Mouse (Mus musculus) neural tube, embryonic 14.5 days (tissue): ENCODE results near the gene Hip1r. TPM values are rescaled to one million over a fixed set of nuclear protein-coding genes. Genes with fewer than 3 reads are reported as not detected.

ENCODE experiments used
- ATAC-seq: fragments of 200-750 bp; cut with Nextera tagmentation; 2 replicates; pipeline ENCODE4 v1.8.0; 2017; ENCODE audit warnings: low read depth, mild to moderate bottlenecking, moderate TSS enrichment, moderate library complexity
- H3K27ac ChIP-seq: fragments of 300-500 bp; sonication (generic); 2 replicates; pipeline ENCODE4 v1.5.1; 2014; ENCODE audit warnings: low read depth, mild to moderate bottlenecking, control low read depth, low read length, moderate library complexity, mixed read lengths
- H3K27me3 ChIP-seq: fragments of 300-500 bp; sonication (generic); 2 replicates; pipeline ENCODE4 v1.6.1; 2014; ENCODE audit warnings: low read length; ENCODE audit not compliant: control insufficient read depth, insufficient read depth
- H3K36me3 ChIP-seq: fragments of 300-500 bp; sonication (generic); 2 replicates; pipeline ENCODE4 v1.6.1; 2014; ENCODE audit warnings: low read length, mixed read lengths; ENCODE audit not compliant: control insufficient read depth, insufficient read depth
- H3K4me1 ChIP-seq: fragments of 300-500 bp; sonication (generic); 2 replicates; pipeline ENCODE4 v1.6.1; 2014; ENCODE audit warnings: low read length; ENCODE audit not compliant: control insufficient read depth, insufficient read depth
- H3K4me2 ChIP-seq: fragments of 300-500 bp; sonication (generic); 2 replicates; pipeline ENCODE4 v1.6.1; 2014; ENCODE audit warnings: mild to moderate bottlenecking, low read depth, low read length, control low read depth
- H3K4me3 ChIP-seq: fragments of 300-500 bp; sonication (generic); 2 replicates; pipeline ENCODE4 v1.5.1; 2014; ENCODE audit warnings: low read depth, low read length, control low read depth, mixed read lengths
- H3K9ac ChIP-seq: fragments of 300-500 bp; sonication (generic); replicated peaks from 2 replicates; pipeline ENCODE4 v1.6.1; 2014; ENCODE audit warnings: low read depth, mild to moderate bottlenecking, control low read depth, low read length, mixed read lengths
- H3K9me3 ChIP-seq: fragments of 300-500 bp; sonication (generic); 2 replicates; pipeline ENCODE4 v1.6.1; 2016; ENCODE audit warnings: low read length; ENCODE audit not compliant: control insufficient read depth
- WGBS: fragments of 180-500 bp; shearing (Covaris S2); extraction: QIAGEN DNeasy Blood & Tissue Kit; methylation state at CpG from one replicate; pipeline ENCODE4 v1.1.7; 2014; 5-methylcytosine and 5-hydroxymethylcytosine counted together
- polyA plus RNA-seq: library from polyadenylated mRNA; unstranded; fragments of >200 nt; fragmentation: Nextera tagmentation; extraction: Ambion mirVana; gene quantifications from 2 replicates; pipeline ENCODE4 v1.2.1, GENCODE M21; 2014

The Hip1r gene
- polyA plus RNA-seq, result 19.7 and 21.4 TPM in 2 replicates

DNA sequence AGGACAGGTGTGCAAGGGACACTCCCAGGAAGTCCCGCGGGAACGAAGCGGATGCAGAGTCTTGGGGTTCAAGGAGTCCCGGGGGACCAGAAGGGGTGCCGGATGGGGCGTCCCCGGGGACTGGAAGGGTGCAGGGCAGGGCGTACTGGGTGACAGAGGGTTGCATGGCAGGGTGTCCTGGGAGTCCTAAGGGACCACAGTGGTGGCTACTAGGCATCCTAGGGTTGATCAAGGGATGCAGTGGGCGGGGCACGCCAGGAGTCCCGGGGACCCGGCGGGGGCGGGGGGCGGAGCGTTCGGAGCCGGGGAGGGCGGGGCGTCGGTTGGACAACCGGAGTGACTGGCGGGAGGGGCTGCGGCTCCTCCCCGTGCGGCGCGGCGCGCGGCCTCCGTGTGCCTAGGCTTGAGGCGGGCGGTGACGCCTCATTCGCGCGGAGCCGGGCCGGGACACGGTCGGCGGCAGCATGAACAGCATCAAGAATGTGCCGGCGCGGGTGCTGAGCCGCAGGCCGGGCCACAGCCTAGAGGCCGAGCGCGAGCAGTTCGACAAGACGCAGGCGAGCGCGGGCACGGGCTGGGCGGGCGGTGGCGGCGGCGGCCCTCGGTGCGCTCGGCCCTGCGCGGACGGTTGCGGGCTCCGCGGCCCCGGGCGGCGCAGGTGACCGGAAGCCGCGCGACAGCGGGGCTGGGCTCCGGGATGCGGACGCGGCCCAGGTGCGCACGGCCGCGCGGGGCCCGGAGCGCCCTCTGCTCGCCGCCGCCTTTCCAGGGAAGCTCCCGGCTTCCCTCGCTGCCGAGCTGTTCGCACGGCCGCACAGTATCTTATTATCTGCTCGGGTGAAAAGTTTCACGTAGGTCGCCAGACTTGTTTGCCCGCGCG, at the start of gene Hip1r:
TSS of gene Hip1r (plus strand) at position 330 of the 880 bp plus-strand sequence.
- H3K9ac ChIP-seq, result peak within 1 kb of the TSS; percentile 81
- no peaks in the 10 kb centered on the region for H3K36me3 ChIP-seq
- H3K4me1 ChIP-seq, result peaks cover 4% of the 10 kb centered on the region; the same call in 1 of the 2 replicates
- H3K9me3 ChIP-seq, result no peaks in the 10 kb centered on the region
- H3K27ac ChIP-seq, result no peak within 1 kb of the TSS
- ATAC-seq, result peak; percentile 78
- no peaks in the 10 kb centered on the region for H3K27me3 ChIP-seq
- peak within 1 kb of the TSS; percentile 95 for H3K4me2 ChIP-seq
- peak within 1 kb of the TSS; percentile 69 for H3K4me3 ChIP-seq
- WGBS, result 1% methylated on average over 100 of the region's 106 CpGs

DNA sequence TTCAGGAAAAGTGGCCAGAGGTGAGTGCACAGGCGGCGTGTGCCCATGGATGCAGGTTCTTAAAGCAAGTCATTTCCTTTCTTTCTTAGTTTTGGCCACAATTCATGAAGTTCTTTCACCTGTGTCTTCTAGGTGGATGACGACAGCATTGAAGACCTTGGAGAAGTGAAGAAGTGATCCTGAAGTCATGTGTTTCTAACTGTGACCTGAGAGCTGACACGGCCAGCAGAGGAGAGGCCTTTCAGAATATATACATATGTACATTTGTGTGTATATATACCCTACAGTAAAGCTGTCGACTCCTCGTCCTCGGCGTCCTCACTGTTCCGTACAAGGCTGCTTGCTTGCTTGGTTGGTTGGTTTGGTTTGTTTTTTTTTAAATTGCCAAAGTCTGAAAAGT, 46.3 kb upstream of the Hip1r start, which contains the start of gene Gm43518:
TSS of gene Gm43518 (plus strand) at position 301 of the 400 bp plus-strand sequence.
- H3K9me3 ChIP-seq, result no peaks in the 10 kb centered on the region
- no peak for ATAC-seq
- 95% methylated on average over 9 of the region's 9 CpGs for WGBS
- H3K9ac ChIP-seq, result no peak within 1 kb of the TSS
- H3K27ac ChIP-seq, result no peak within 1 kb of the TSS
- H3K27me3 ChIP-seq, result no peaks in the 10 kb centered on the region
- no peak within 1 kb of the TSS for H3K4me3 ChIP-seq
- no peaks in the 10 kb centered on the region for H3K4me1 ChIP-seq
- H3K4me2 ChIP-seq, result no peak within 1 kb of the TSS
- H3K36me3 ChIP-seq, result peaks cover 46% of the 10 kb centered on the region

DNA sequence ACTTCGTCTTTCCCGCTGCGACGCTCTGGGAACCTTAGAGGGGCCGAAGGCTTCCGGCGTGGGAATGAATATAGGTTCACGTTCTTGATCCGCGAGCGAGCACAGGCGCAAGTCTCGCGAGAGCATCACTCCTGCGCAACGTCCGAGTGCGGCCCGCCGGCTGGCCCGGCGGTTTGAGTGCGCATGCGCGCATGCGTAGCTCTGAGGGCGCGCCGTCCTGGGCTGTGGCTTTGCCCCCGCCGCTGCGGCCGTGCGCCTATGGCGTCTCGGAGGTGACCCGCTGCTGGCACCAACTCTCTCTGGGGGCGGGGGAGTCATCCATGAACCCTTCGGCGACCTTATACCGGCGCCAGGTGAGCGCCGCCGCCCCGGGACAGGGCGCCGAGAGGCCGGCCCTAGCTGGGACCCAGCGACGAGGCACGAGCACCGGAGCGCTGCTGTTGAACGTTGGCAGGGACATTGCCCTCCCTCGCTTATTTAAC, 42.9 kb upstream of the Hip1r start, which contains the start of gene Ccdc62:
TSS of gene Ccdc62 (plus strand) at position 172 of the 482 bp plus-strand sequence.
- peak within 1 kb of the TSS; percentile 84 for H3K27ac ChIP-seq
- H3K36me3 ChIP-seq, result peaks cover 18% of the 10 kb centered on the region
- peak within 1 kb of the TSS; percentile 87 for H3K4me3 ChIP-seq
- H3K9ac ChIP-seq, result peak within 1 kb of the TSS; percentile 92
- H3K9me3 ChIP-seq, result no peaks in the 10 kb centered on the region
- WGBS, result under 1% methylated on average over 55 of the region's 56 CpGs
- ATAC-seq, result peak; percentile 99
- H3K4me2 ChIP-seq, result peak within 1 kb of the TSS; percentile 75
- no peaks in the 10 kb centered on the region for H3K4me1 ChIP-seq
- H3K27me3 ChIP-seq, result no peaks in the 10 kb centered on the region

DNA sequence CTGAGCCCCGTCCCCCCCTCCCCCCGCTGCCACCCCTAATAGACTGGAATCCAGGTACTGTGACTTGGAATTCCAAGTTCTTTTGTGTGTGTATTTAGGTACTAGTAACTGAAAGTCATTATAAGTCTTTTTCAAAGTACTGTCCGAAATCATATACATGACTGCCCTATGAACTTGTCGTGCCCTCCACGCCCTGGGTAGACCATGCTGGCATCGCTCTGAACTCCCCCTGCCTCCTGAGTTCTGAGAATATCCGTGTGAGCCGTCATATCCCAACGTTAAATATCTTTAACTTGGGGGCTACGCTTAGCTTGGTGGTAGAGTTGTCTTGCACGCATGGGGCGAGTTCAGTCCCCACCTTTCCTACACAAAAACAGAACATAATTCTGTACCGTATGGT, 42.3 kb upstream of the Hip1r start:
- H3K9ac ChIP-seq, result peak overlapping the region; percentile 92
- no peaks in the 10 kb centered on the region for H3K27me3 ChIP-seq
- H3K4me3 ChIP-seq, result peak overlapping the region; percentile 87
- no peaks in the 10 kb centered on the region for H3K9me3 ChIP-seq
- H3K4me2 ChIP-seq, result peak overlapping the region; percentile 75
- peak; percentile 16; the same call in 1 of the 2 replicates for ATAC-seq
- peak overlapping the region; percentile 84; the same call in 1 of the 2 replicates for H3K27ac ChIP-seq
- 57% methylated on average over 13 of the region's 13 CpGs for WGBS
- no peaks in the 10 kb centered on the region for H3K4me1 ChIP-seq
- peaks cover 15% of the 10 kb centered on the region for H3K36me3 ChIP-seq

DNA sequence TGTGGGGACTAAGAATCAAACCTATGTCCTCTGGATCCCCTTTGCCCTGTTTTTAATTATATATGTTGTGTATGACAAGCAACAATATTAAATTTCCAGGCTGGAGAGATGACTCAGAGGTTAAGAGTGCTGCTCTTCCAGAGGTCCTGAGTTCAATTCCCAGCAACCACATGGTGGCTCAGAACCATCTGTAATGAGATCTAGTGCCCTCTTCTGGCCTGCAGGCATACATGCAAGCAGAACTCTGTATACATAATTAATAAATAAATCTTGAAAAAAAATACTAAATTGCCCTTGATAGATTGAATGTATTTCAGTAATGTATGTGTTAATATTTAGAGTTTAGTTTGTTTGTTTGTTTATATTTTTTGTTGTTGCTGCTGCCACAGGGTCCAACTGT, 40.5 kb upstream of the Hip1r start:
- no peak overlapping the region for H3K4me2 ChIP-seq
- no peaks in the 10 kb centered on the region for H3K27me3 ChIP-seq
- H3K4me1 ChIP-seq, result no peaks in the 10 kb centered on the region
- ATAC-seq, result no peak
- no peaks in the 10 kb centered on the region for H3K9me3 ChIP-seq
- no peak overlapping the region for H3K4me3 ChIP-seq
- H3K36me3 ChIP-seq, result peaks cover 5% of the 10 kb centered on the region
- no peak overlapping the region for H3K9ac ChIP-seq
- H3K27ac ChIP-seq, result no peak overlapping the region

DNA sequence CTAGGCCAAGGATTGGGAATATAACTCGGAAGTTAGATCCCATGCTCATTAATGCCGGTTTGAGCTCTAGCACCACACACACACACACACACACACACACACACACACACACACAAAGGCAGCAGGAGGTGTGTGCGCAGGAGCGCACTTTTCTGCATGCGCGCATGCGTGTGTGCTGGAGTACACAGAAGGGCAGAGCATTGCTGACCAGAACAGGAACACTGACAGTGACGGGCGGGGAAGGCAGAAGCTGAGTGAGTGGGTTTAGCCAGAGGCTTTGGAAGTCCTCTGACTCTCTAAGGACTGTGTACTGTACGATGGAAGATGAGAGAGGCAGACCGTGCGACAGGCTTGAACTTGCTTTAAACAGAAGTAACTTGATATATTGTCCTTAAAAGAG, 39.9 kb upstream of the Hip1r start:
- Histone ChIP-seq H3K4me3 (no peak overlapping the region), H3K36me3 (no peaks in the 10 kb centered on the region), H3K9me3 (no peaks in the 10 kb centered on the region), H3K27me3 (no peaks in the 10 kb centered on the region), H3K27ac (no peak overlapping the region), H3K4me2 (no peak overlapping the region), H3K9ac (no peak overlapping the region), H3K4me1 (no peaks in the 10 kb centered on the region)
- 93% methylated on average over 12 of the region's 12 CpGs for WGBS
- no peak for ATAC-seq

DNA sequence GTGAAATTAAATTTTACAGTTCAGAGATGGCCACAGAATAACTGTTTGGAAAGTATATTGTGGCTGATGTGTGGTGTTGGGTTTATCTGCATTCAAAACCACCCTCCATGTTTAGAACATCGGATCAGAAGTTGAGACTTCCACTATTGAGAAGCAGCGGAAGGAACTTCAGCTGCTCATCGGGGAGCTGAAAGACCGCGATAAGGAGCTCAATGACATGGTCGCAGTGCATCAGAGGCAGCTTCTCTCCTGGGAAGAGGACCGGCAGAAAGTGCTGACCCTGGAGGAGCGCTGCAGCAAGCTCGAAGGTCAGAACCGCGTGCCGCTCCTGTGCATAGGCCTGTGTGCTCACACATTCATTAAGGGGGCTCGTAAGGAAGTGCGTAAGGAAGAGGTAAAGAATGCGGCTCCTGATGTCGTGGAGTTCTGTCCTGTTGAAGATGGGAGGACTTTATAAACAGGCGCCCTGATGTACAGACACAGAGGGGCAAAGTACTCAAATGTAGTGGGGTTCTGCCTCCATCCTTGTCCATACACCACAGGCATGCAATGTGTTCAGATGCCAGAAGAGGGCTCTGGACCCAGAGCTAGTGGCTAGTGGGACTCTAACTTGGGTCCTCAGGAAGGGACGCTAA, 39.4 kb upstream of the Hip1r start:
- no peak overlapping the region for H3K9ac ChIP-seq
- H3K27me3 ChIP-seq, result no peaks in the 10 kb centered on the region
- H3K4me3 ChIP-seq, result no peak overlapping the region
- 40% methylated on average over 18 of the region's 18 CpGs for WGBS
- no peak overlapping the region for H3K4me2 ChIP-seq
- H3K9me3 ChIP-seq, result no peaks in the 10 kb centered on the region
- H3K27ac ChIP-seq, result no peak overlapping the region
- H3K4me1 ChIP-seq, result no peaks in the 10 kb centered on the region
- no peaks in the 10 kb centered on the region for H3K36me3 ChIP-seq
- no peak for ATAC-seq

DNA sequence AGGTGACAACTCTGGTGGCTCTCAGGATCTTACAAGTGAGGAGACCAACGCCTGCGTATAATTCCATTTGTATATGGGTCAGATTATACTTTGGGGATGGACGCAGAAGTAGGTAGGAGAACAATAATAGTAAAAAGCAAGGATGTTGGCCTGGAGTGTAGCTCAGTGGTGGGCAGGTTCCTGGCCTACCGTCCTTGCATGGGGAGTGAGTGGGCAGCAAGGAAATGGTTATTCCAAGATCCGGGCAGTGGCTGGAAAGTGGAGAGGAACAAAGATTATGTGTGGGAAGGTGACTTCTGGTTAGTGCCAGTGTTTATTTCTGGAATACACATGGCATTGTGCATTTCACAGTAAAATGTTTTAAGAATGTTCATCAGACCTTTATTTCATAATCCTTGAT, 37.5 kb upstream of the Hip1r start:
- 92% methylated on average over 5 of the region's 5 CpGs for WGBS
- no peak overlapping the region for H3K4me3 ChIP-seq
- ATAC-seq, result no peak
- no peaks in the 10 kb centered on the region for H3K36me3 ChIP-seq
- H3K27ac ChIP-seq, result no peak overlapping the region
- no peaks in the 10 kb centered on the region for H3K9me3 ChIP-seq
- H3K9ac ChIP-seq, result no peak overlapping the region
- H3K4me1 ChIP-seq, result no peaks in the 10 kb centered on the region
- no peaks in the 10 kb centered on the region for H3K27me3 ChIP-seq
- H3K4me2 ChIP-seq, result no peak overlapping the region

DNA sequence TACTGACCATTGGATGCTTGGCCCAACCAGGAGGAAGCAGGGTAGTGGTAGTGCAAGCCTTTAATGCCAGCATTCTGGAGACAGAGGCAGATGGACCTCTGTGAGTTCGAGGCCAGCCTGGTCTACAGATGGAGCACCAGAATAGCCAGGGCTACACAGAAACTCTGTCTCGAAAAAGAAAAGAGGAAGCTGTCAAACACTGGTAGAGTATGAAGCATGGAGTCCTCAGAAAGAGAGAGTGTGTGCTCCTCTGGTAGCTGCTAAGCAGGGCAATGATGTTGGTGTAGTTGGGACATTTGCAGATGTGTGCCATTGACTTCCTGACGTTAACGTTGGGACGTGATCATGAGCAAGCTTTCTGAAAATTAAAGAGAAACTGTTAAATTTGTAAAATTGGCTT, 34.9 kb upstream of the Hip1r start:
- Histone ChIP-seq H3K27ac (no peak overlapping the region), H3K9me3 (no peaks in the 10 kb centered on the region), H3K4me1 (no peaks in the 10 kb centered on the region), H3K4me3 (no peak overlapping the region), H3K27me3 (no peaks in the 10 kb centered on the region), H3K9ac (no peak overlapping the region), H3K36me3 (no peaks in the 10 kb centered on the region), H3K4me2 (no peak overlapping the region)
- whole genome bisulfite sequencing, result 90% methylated on average over 5 of the region's 5 CpGs
- no peak for ATAC-seq
